Mouse (Mus musculus) forebrain, embryonic 13.5 days (tissue): ENCODE measurements around the gene Txk. TPM values are rescaled to one million over a fixed set of nuclear protein-coding genes. Genes with fewer than 3 reads are reported as not detected.

Source experiments
- ATAC-seq: fragments of 200-750 bp; cut with Nextera tagmentation; 2 replicates; pipeline ENCODE4 v1.8.0; 2017
- H3K27ac ChIP-seq: fragments of 300-500 bp; sonication (generic); 2 replicates; pipeline ENCODE4 v1.5.1; 2015; ENCODE audit warnings: inconsistent platforms, mild to moderate bottlenecking, moderate library complexity
- H3K27me3 ChIP-seq: fragments of 300-500 bp; sonication (generic); 2 replicates; pipeline ENCODE4 v1.6.1; 2015; ENCODE audit warnings: mild to moderate bottlenecking, inconsistent platforms
- H3K36me3 ChIP-seq: fragments of 300-500 bp; sonication (generic); 2 replicates; pipeline ENCODE4 v1.6.1; 2015; ENCODE audit warnings: mild to moderate bottlenecking, inconsistent platforms; ENCODE audit not compliant: poor library complexity, severe bottlenecking
- H3K4me1 ChIP-seq: fragments of 300-500 bp; sonication (generic); 2 replicates; pipeline ENCODE4 v1.6.1; 2015; ENCODE audit warnings: inconsistent platforms
- H3K4me2 ChIP-seq: fragments of 300-500 bp; sonication (generic); 2 replicates; pipeline ENCODE4 v1.6.1; 2015; ENCODE audit warnings: inconsistent platforms, mild to moderate bottlenecking, moderate library complexity
- H3K4me3 ChIP-seq: fragments of 300-500 bp; sonication (generic); 2 replicates; pipeline ENCODE4 v1.5.1; 2015; ENCODE audit warnings: mild to moderate bottlenecking, inconsistent platforms
- H3K9ac ChIP-seq: fragments of 300-500 bp; sonication (generic); 2 replicates; pipeline ENCODE4 v1.6.1; 2015; ENCODE audit warnings: mild to moderate bottlenecking, inconsistent platforms
- H3K9me3 ChIP-seq: fragments of 300-500 bp; sonication (generic); replicated peaks from 2 replicates; pipeline ENCODE4 v1.6.1; 2016; ENCODE audit warnings: inconsistent platforms
- WGBS: fragments of 180-500 bp; shearing (Covaris S2); methylation state at CpG from one replicate; pipeline ENCODE4 v1.1.7; 2015; 5-methylcytosine and 5-hydroxymethylcytosine counted together
- polyA plus RNA-seq: library from polyadenylated mRNA; unstranded; fragments of >200 nt; fragmentation: Nextera tagmentation; extraction: Ambion mirVana; gene quantifications from 2 replicates; pipeline ENCODE4 v1.2.1, GENCODE M21; 2015

Gene Txk
- polyA plus RNA-seq, 1 experiment from 2014 or later: 0.08 TPM

DNA sequence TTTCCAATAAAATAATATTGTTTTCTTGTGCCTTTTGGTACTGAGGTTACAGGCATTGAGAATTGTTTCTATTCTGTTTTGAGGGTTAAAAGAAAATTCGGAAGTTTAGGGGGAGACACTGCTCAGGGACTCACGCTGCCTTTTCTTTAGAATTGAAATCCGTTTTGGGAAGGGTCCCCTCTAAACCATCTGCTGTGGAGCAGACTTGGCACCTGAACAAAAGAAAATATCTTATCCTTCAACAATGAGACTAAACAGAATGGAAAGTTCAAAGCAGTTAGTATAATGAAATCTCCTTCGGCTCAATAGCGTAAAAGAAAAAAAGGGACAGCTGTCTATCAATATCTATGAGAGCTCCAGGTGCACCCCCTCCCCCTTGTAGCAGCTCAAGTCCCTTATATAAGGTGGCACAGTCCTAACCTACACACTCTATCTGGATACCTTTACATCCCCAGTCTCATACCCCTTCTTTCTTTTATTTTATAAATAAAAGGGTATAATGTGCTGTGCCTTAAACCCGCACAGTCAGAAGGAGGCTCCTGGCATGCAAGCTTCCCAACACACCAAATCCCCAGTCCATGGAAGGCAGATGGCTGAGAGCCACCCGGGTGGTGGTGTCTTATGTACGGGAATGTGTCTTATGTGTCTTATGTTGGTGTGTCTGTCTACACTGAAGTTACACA is 81.4 kb downstream of the Txk start:
- Histone ChIP-seq H3K36me3 (no peaks in the 10 kb centered on the region), H3K27ac (peak overlapping the region; percentile 51), H3K4me2 (no peak overlapping the region), H3K9ac (no peak overlapping the region), H3K9me3 (no peaks in the 10 kb centered on the region), H3K4me3 (no peak overlapping the region), H3K4me1 (peaks cover 10% of the 10 kb centered on the region), H3K27me3 (no peaks in the 10 kb centered on the region)
- 25% methylated on average over 8 of the region's 8 CpGs for WGBS
- ATAC-seq: peak; percentile 65; the same call in 1 of the 2 replicates

DNA sequence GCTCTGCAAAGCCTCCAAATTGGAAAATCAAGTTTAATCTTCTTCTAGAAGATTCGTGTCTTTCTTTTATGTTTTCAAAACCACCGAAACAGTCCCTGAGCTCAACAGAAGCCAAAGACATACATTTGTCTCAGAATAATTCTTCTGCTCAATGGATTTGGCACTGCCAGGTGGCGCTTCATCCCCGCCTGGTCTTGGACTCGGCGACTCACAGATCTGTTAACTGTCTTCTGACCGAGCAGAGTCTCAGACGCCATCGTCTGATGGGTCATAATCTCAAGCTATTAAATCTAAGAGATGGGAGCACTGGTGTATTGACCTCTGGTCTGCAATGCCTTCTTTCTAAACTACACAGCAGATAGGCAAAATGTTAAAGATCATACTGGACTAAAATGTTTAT is 84.2 kb downstream of the Txk start:
- Histone ChIP-seq H3K4me2 (no peak overlapping the region), H3K27me3 (no peaks in the 10 kb centered on the region), H3K9ac (no peak overlapping the region), H3K4me1 (peaks cover 10% of the 10 kb centered on the region), H3K36me3 (no peaks in the 10 kb centered on the region), H3K4me3 (no peak overlapping the region), H3K9me3 (no peaks in the 10 kb centered on the region), H3K27ac (no peak overlapping the region)
- WGBS: 95% methylated on average over 9 of the region's 9 CpGs
- ATAC-seq: no peak

DNA sequence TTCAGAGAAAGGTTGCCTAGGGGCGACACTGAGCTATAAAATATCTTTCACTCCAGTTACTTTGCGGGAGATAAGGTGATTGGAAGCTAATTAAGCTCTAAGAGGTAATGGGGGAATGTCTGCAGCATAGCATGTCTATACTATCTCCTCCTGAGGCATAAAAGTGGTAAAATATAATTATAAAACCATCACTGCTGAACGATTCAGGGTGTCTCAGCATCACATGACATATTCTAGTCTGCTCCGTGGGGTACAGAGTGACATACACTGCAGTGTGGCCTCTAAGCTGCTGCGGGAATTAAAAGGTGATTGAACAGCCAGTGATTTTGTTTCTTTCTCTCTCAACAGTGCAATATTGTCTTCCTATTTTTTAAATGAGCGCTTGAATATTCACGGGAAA is 86.1 kb downstream of the Txk start:
- no peak overlapping the region for H3K4me2 ChIP-seq
- H3K4me1 ChIP-seq: peaks cover 7% of the 10 kb centered on the region
- no peak for ATAC-seq
- 68% methylated on average over 7 of the region's 7 CpGs for WGBS
- H3K27me3 ChIP-seq: no peaks in the 10 kb centered on the region
- H3K9me3 ChIP-seq: no peaks in the 10 kb centered on the region
- H3K27ac ChIP-seq: no peak overlapping the region
- H3K36me3 ChIP-seq: no peaks in the 10 kb centered on the region
- no peak overlapping the region for H3K9ac ChIP-seq
- no peak overlapping the region for H3K4me3 ChIP-seq

DNA sequence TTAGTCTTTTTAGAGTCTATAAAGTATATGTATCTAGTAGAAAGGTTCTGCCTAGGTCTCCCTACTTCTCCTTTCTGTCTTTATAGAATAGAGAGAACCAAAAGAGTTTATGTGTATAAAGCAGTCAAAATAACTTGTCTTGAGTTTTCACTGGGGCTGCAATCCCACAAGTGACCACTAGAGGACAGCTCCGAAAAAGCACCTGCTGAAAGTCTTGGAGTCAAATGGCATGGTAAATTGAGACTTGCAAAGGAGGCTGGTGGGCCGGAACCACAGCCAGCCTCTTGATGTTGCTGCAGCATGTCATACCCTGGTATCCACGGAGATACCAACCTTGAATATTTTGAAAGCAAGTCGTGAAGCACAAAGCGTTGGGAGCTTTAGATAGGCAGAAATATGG is 87.3 kb downstream of the Txk start:
- Histone ChIP-seq H3K9ac (no peak overlapping the region), H3K27me3 (no peaks in the 10 kb centered on the region), H3K27ac (no peak overlapping the region), H3K4me1 (no peaks in the 10 kb centered on the region), H3K36me3 (no peaks in the 10 kb centered on the region), H3K4me2 (no peak overlapping the region), H3K4me3 (no peak overlapping the region), H3K9me3 (no peaks in the 10 kb centered on the region)
- 30% methylated on average over 5 of the region's 5 CpGs for WGBS
- ATAC-seq: no peak

DNA sequence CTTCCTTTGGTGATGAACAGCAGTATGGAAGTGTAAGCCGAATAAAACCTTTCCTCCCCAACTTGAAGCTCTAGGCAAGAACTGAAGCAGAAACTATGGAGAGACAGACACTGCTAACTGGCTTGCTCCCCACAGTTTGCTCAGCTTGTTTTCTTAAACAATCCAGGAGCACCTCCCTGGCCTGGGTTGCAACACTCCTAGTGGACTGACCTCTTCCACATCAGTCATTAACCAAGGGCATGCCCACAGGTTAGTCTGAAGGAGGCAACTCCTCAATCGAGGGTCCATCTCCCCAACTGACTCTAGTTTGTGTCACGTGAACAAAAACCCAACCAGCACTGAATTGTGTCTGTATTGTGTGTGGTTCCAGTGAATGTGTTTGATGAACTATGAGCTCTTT is 87.7 kb downstream of the Txk start:
- WGBS: 50% methylated on average over 3 of the region's 3 CpGs

DNA sequence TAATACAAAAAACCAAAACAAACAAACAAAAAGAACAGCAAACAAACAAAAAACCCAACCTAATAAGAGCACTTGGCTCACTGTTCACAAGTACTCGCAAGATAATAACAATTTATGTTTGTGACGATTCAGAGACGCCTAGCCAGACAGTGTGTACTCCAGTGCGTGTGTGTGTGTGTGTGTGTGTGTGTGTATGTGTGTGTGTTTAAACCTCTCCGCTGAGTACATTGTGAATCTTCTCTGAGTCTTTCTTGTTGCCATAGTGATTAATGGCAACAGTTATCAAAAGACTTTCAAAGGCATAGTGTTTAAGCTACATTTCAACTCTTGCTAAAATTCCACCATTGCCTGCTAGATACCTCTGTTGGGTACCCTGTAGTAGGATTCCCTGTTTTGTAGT is 88.5 kb downstream of the Txk start:
- H3K27ac ChIP-seq: no peak overlapping the region
- no peak overlapping the region for H3K9ac ChIP-seq
- H3K27me3 ChIP-seq: no peaks in the 10 kb centered on the region
- H3K9me3 ChIP-seq: no peaks in the 10 kb centered on the region
- H3K4me1 ChIP-seq: no peaks in the 10 kb centered on the region
- H3K4me2 ChIP-seq: no peak overlapping the region
- H3K4me3 ChIP-seq: no peak overlapping the region
- ATAC-seq: no peak
- H3K36me3 ChIP-seq: no peaks in the 10 kb centered on the region
- WGBS: 76% methylated on average over 5 of the region's 5 CpGs

More for the DNA sequence above, 87.7 kb downstream of the Txk start:
- Histone ChIP-seq H3K36me3 (no peaks in the 10 kb centered on the region), H3K27ac (no peak overlapping the region), H3K4me2 (no peak overlapping the region), H3K27me3 (no peaks in the 10 kb centered on the region), H3K9ac (no peak overlapping the region), H3K4me3 (no peak overlapping the region), H3K9me3 (no peaks in the 10 kb centered on the region), H3K4me1 (no peaks in the 10 kb centered on the region)
- ATAC-seq: no peak

DNA sequence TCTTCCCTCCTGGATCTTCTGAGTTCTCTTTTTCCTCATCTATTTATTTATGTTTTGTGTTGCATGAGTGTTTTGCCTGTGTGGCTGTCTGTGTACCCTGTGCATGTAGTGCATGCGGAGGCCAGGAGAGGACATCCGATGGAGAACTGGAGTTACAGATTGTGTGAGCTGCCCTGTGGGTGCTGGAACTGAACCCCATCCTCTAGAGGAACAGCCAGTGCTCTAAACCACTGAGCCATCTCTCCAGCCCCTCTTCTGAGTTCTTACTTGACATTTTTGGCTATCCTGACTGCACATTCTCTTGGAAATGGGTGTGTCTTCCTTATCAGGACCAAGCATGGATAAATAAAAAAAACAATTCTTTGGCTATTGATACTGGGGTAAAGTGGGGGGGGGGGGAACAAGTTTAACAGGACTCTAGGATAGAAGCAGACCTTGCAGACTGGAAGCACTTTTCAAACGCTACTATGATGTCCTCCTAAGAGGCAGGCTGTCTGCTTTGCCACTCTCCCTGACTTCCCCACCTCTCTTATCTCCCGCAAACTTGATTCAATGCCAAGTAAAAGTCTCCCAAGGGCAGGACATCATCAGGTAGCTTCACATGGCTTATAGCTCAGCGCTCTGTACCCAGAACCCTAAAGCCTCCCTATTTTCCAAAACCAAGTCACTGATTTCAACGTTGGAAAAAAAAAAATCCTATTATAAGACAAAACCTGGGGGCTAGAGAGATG is 91.4 kb downstream of the Txk start:
- ATAC-seq: no peak
- H3K27ac ChIP-seq: no peak overlapping the region
- no peaks in the 10 kb centered on the region for H3K36me3 ChIP-seq
- H3K4me1 ChIP-seq: no peaks in the 10 kb centered on the region
- H3K9ac ChIP-seq: no peak overlapping the region
- H3K9me3 ChIP-seq: no peaks in the 10 kb centered on the region
- WGBS: 91% methylated on average over 6 of the region's 6 CpGs
- no peak overlapping the region for H3K4me2 ChIP-seq
- no peak overlapping the region for H3K4me3 ChIP-seq
- H3K27me3 ChIP-seq: no peaks in the 10 kb centered on the region

DNA sequence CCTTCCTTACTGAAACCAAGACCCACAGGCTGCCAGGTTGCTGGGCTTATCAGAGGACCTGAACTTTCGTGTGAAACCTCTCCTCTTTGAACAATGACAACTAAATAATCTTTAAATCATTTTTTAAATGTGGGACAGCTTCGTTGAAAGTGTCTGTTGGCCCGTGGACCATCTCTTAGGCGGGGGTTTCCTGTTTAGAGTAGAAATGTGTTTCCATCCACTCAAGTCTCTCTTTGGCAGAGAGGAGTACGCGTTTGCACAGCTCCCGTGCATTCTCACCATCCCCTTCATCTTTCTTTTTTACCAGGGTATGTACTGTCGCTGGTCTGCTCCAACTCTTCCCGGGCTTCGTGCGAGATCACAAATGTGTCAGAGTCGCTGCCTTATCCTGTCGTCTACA is 94.2 kb downstream of the Txk start:
- no peak for ATAC-seq
- Histone ChIP-seq H3K4me3 (no peak overlapping the region), H3K27me3 (no peaks in the 10 kb centered on the region), H3K27ac (no peak overlapping the region), H3K4me1 (0 out of 2 replicates have a peak, but pooled peaks cover 1% of the 10 kb centered on the region), H3K36me3 (no peaks in the 10 kb centered on the region), H3K4me2 (no peak overlapping the region), H3K9me3 (no peaks in the 10 kb centered on the region), H3K9ac (no peak overlapping the region)
- WGBS: 91% methylated on average over 13 of the region's 13 CpGs

DNA sequence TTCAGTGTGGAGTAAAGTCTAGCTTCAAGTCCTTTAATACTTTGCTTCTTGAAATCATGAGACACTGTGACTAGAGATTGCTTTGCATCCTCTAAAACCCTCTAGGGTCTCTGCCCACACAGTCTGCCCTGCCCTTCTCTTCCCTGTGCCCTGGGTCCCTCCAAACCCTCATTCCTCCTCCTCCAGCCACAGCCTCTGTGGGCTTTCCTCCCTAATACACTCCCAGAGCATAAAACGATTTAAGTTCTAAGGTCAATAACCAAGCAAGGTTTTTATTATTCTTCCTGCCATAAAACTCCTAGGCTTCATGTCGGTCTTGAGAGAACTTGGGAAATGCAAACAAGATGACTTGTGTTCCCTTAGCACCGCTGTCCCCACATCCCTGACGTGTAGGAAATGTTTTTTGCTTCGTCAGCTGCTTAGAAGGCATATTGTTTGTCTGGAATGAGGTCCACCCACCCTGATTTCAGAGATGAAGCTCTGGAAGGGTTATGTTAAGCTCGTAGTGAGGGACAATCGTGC is 96.2 kb downstream of the Txk start:
- Histone ChIP-seq H3K4me1 (0 out of 2 replicates have a peak, but pooled peaks cover 2% of the 10 kb centered on the region), H3K27me3 (0 out of 2 replicates have a peak, but pooled peaks cover 3% of the 10 kb centered on the region)
- WGBS: 70% methylated on average over 7 of the region's 7 CpGs

DNA sequence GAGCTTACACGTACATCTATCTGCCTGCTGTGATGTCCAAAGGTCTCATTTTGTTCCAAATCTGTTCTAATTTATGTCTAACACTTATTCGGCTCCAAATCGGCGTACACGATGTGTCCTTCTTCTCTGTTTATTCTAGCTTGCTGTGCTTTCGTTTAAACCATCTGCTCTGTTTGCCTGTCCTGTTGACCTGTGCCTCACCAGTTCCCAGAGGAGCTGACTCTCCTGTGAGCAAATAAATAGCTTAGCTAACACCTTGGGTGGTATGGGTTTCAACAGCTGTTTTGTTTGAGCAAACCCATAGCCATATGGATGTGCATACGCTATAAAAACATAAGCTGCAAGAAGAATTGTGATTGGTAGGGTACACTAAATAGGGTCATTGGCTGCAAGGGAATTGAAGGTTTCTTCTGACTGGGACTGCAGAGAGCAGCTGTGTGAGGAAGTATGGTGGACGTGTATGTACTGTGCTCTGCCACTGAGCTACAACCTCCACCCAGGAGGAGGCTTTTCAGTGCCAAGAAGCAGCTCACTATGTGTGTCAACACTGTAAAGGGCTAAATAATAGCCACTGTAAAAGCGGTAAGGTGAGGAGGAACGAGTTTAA is 99.4 kb downstream of the Txk start:
- no peaks in the 10 kb centered on the region for H3K9me3 ChIP-seq
- ATAC-seq: peak; percentile 70
- no peak overlapping the region for H3K4me2 ChIP-seq
- WGBS: 58% methylated on average over 10 of the region's 10 CpGs
- H3K36me3 ChIP-seq: no peaks in the 10 kb centered on the region
- H3K9ac ChIP-seq: no peak overlapping the region
- 0 out of 2 replicates have a peak, but pooled peaks cover 3% of the 10 kb centered on the region for H3K4me1 ChIP-seq
- no peak overlapping the region for H3K27ac ChIP-seq
- H3K27me3 ChIP-seq: peaks cover 27% of the 10 kb centered on the region
- H3K4me3 ChIP-seq: no peak overlapping the region

More for the DNA sequence above, 96.2 kb downstream of the Txk start:
- Histone ChIP-seq H3K27ac (no peak overlapping the region), H3K36me3 (no peaks in the 10 kb centered on the region), H3K9me3 (no peaks in the 10 kb centered on the region), H3K4me2 (no peak overlapping the region), H3K9ac (no peak overlapping the region), H3K4me3 (no peak overlapping the region)
- no peak for ATAC-seq

DNA sequence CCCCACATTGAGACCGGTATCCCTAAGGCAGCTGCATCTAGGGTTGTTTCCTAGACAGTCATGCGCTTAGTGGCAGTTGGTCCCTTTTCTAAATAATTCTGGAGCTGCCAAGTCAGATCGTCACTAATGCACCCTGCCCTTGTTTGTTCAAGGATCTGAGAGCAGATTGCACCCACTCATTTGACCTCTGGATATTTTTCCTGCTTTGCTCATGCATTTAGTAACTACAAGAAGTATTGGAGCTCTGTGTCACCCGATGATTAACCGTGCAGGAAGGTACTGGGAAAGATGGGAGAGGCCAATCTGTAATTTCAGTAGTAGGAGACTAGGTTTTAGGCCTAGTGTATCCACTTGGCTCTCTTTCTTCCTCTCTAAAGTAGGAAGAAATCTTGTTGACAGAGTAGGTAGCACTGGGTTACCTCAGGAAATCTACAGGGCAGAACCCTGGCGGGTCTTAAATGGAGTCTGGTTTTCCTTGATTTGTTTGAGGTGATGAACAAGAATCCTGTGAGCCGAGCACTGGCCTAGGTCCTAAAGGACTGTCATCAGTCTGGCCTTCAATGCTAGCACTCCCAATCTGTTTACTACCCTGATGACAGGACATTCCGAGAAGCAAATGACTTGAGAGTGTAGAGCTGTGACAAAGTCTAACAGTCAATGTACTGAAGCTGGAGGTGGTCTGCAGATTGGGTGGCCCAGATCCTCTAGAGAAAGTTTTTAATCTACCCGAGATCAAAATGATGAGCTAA is 103.4 kb downstream of the Txk start:
- Histone ChIP-seq H3K27ac (no peak overlapping the region), H3K9ac (no peak overlapping the region), H3K4me1 (peaks cover 13% of the 10 kb centered on the region; the same call in 1 of the 2 replicates), H3K4me3 (no peak overlapping the region), H3K9me3 (no peaks in the 10 kb centered on the region), H3K27me3 (peaks cover 54% of the 10 kb centered on the region), H3K36me3 (no peaks in the 10 kb centered on the region), H3K4me2 (no peak overlapping the region)
- WGBS: 82% methylated on average over 9 of the region's 9 CpGs
- ATAC-seq: no peak
